Mouse (Mus musculus): ENCODE measurements at regions not wholly inside any gene's neighbourhood (a gene's known extent, or its start where the extent isn't known, plus 50 kb on each side); places are given as distances from the start of the nearest gene placed in this dataset.
"Not testable (repeated sequence)": the region's sequence is repeated elsewhere in the genome, so short reads cannot be mapped to it uniquely, and the experiment has no call there.

DNA sequence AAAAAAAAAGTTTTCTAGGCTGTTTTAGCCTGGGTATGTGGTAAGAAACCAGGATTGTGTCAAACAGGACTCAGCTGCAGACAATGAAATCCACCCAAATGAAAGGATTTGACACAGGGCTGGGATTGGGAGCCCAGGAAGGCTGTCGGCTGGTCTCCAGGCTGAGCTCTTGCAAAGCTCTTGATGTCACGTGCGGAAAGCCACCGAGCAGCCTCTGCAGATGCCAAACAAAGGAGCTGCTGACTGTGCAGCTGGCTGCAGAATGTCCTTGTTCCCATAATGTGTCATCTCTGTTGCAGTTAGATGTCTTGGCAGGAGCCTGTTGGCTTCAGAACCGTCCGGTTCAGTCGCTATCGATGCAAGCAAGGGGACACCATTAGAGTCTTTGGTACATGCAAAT, 56.1 kb downstream of the Bbs10 start:
- DNase-seq (ENCODE audit: low read depth, low spot score) = peak; percentile 74

DNA sequence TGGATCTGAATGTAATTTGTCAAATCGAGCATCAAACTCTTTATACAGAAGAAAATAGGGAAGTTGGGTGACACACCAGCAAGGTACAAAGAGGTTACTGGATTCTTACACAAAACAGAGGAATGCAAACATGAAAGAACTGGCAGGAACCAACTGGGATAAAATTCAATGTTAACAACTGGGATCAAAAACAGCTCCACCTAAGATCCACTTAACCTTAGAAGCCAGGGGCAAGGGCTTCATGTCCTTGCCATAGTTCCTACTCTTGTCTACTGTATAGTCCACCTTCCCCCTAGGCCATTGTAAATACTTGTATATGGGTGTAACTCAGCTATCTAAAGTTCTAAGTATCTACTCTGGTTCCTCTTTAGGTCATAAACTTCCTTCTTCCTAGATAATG, 59.9 kb downstream of the Bbs10 start:
- not testable (repeated sequence) for DNase-seq (ENCODE audit: low read depth, low spot score)

DNA sequence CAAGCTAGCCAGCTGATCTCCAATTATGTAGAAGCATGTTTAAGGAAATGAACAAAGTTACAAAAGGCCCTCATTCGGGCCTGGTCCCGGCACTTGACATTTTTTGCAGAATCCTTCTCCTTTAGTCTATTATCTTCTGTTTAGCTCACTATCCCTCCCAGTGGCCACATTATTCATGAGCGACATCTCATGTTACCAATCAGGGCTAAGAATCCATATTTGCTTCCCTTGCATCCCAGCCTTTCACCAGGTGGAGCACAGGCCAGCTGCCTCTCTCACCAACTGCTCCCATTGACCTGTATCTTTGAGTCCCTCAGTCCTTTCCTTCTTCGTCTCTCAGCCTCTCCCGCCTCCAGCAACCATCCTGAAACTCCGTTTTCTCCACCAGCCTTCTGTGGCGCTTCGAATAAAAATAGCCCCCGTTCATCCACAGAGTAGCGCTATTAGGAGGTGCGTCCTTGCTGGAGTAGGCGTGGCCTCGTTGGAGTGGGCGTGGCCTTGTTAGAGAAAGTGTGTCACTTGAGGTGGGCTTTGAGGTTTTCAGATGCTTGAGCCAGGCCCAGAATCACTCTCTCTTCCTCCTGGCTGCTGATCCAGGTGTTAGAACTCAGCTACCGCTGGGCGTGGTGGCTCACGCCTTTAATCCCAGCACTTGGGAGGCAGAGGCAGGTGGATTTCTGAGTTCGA, 63.4 kb downstream of the Bbs10 start:
- no peak for DNase-seq (ENCODE audit: low read depth, low spot score)

DNA sequence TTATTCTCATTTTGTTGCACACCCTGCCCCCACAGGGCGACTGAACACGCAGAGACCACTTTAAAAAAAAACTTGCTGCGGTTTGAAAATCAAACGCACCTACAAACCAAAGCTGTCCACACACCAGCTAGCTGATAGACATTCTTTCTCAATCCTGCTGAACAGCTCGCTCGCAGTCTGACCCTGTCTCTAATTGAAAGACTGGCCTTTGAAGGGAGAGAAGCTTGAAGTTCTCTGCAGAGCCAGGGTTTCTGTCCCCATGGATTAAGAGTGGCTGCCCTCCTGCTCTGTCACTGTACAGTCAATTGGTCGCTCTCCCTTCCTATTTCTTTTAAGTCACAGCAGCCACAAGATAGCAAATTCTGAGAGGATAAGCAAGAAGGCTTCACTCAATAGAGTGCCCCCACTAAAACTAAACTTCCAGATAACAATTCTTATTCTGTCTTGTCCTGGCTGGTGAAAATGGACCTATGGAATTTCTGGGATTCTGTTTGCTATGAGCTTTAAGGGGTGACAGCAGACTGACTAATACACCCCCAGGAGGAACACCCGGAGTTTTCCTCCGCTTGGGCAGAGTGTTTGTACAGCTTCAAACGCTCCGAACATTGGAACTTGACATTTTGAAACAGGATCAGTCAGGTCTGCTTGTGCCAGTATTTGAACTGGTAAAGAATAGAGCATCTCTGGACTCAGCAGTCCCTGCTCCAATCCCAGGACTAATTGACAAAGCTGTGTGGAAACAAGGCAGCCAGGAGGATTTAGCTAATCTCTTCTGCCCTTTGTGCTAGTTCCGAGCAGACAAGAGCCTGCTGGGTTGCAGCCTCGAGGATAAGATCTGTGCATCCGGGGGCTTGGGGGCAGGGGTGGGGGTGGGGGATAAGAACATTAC, 65.5 kb downstream of the Bbs10 start:
- DNase-seq (ENCODE audit: low read depth, low spot score) = no peak

DNA sequence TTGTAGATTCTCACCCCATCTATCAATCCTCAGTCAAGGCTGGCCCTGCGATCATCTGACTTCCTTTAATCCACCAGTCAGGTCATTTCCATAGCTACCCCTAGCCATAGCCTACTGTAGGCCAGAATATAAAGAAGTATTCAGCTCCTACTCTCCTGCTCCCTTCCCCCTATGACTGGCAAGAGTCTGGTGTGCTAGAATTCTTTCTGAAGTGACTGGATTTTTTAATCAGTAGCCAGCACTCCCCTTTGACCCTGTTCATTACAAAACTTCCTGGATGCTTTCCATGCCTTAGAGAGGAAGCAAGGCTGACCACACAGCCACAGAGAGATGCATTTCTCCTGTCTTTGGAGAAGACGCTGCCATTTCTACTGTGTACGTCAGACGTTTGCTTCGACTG, 66.5 kb downstream of the Bbs10 start:
- DNase-seq (ENCODE audit: low read depth, low spot score) = no peak

DNA sequence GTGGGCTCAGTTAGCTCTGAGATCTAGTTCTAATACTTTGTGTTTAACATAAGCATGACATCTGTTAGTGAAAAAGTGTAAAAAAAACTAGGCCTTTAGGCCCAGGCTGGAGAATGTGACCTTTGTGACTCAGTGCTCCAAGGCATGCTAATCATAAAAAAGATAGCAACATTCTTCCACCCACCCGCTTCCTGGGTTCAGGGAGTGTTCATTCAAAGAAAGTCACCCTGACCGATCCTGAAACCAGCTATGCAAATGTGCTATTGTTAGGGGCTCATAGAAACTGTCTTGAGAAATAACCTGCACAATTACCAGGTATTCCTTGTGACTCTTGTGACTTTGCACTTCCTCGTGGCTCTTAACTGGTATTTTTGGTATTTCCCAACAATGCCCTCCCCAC, 70.6 kb downstream of the Bbs10 start:
- not testable (repeated sequence) for DNase-seq (ENCODE audit: low read depth, low spot score)

DNA sequence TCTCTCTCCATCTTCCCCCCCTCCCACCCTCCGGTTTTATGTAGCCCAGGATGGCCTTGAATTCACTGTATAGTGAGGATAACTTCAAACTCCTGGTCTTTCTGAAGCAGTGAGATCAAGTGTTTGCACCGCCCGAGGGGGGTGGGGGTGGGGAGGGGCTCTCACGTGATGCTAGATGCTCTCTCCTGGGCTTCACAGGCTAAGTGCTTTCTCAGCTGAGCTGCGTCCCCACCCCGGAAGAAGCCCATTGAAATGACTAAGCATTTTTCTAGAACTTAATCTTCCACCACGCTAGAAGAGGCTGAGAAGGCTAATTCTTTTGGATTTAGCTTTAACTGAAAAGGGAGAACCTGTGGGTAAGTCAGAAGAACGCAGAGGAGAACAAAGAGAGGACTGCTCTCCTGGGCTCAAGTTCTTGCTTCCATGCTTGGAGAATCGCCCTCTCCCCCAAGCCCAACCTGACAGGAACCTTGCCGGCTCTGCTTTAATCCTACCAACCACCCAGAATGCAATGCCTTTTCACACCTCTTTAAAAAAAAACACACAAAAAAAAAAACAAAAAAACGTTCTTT, 79.7 kb downstream of the Bbs10 start:
- no peak for DNase-seq (ENCODE audit: low read depth, low spot score)

DNA sequence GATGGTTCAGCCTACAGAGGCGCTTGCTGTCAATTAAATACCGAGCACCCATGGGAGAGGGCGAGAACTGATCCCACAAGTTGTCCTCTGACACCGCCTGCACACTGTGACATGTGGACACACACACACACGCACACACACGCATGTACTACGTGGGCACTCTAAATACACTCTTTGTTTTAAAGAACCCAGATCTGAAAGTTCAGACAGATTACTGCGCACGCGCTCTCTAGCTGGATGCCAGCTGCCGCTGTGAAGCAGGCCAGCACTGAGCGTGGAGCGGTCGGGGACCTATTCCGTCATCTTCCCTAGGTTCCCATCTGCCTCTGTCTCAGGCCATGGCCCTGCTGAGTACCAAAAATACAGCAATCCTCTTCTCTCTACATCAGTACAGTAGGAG, 83.2 kb downstream of the Bbs10 start:
- peak; percentile 86 for DNase-seq (ENCODE audit: low read depth, low spot score)

DNA sequence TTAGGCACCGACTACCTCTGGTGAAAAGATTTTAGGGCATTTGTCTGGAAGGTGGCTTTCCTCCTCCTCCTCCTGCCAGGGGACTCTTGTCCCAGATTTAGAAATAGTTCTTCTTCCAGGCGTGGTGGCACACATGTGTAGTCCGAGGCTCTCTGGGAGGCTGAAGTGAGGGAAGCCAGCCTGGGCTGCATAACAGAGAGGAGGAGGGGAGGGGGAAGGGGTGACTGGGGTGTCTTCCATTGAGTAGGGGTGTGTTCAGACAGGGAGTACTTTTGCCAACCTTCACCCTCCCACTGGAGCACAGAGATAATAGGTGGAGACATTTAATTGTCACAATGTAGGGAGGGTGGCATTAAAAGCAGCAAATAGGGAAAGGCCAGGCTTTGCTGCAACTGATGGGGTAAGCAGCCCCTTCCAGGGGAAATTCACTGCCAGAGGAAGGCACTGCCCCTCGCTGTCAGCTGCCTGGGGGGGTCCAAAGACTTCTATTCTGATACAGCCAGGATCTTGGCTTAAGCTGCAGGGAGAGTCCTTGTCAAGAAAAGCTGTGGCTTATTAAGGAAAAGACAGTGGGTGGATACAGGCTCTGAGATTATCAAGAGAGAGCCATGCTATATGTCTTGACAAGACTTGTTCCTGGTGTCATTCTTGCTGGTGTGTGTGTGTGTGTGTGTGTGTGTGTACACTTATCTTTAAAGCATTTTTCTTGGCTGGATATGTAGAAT, 83.9 kb downstream of the Bbs10 start:
- DNase-seq (ENCODE audit: low read depth, low spot score) = peak; percentile 69

DNA sequence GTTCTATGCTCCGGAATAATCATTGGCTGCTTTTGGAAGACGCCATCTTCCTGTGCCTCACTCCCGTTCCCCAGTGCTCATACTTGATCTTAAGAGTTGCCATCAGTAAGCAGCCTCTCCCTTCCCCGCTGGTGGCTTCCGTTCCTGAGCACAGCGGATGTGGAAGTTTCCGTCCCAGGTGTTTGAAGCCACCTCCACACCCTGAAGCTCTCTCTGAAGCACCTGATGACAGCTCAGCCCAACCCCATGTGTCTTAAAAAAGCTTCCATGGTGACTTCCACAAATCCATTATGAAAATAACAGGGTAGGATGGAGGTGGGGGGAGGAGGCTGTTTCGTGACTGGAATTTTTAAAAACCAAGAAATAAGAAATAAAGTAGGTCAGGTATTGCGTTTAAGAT, 87.1 kb downstream of the Bbs10 start:
- DNase-seq (ENCODE audit: low read depth, low spot score) = peak; percentile 82

DNA sequence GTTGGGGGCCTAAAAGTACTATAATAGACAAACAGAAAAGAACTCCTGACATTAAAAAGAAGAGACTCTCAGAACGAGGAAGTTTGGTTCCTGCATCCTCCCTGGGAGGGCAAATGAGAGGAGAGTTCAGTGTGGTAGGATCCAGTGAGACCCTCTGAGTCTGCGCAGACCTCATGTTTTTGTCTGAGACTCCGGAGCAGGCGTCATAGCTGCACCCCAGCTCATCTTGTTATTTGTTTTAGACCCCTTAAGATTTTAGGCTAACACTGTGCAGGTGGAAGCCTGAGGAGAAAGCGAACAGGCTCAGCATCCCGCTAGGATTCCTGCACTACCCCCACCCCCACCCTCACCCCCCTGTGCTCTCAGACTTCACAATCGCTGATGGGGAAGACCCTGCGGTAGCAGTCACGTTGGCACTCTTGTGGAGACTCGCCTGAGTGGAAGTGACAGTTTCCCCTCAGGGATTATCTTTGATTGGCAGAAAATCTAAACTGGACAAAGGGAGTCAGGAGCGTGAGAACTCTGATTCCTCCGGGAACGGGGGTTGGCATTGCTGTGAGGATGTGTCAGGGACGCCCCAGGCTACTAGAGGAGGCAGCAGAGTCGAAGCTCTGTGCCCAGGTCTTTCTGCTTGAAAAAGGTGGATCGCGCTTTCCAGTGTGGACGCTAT, 85.0 kb upstream of the Nap1l1 start:
- no peak for DNase-seq (ENCODE audit: low read depth, low spot score)

DNA sequence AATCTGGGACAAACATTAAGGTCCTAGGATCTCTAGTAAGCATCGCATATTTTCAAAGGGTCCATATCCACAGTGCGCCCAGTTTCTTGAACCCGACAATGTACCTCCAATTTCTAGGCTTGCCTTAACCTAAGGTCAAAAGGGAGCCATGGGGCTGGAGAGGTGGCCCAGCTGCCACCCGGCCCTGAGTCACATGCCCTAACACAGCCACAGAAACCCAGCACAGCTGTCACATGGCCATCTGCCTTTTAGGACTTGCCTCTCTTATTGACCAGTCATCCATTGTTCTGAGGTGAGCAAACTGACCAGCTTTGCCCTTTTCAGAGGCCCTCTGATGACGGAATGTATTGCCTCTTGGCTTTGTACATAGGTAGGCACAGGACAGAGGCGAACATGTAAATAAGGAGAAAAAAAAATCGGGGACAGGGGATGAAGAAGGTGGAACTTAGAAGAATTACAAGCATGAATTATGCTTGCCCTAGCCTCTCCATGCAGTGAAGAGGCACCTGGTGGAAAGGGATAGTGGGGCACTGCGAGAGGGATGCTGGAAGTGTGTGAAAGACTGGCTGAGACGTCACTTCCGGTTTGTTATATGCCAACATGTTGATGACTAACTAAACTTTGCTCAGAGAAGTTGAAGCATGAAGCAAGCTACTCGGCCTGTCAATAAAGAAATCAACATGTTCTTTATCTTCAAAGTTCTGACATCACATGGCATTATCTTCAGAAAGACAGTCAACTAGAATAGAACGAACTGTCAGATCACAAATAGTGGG, 84.3 kb upstream of the Nap1l1 start:
- DNase-seq (ENCODE audit: low read depth, low spot score) = no peak

DNA sequence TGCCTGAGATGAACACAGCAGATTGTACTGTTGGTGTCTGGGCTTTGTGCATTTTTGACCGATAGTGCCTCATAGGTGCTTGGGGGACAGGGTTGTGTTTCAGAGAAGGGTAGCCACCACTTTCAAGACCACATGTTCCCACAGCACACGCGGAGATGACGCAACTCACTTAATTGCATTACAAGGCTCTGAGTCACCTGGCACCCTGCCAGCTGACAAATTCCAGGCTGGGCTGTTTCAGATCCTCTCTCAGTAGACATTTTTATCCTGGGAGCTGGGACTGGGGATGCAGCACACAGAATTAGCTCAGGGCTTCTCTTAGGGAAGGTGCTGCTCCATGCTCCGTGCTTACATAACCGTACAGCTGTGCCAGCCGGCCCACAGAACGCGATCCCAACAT, 83.1 kb upstream of the Nap1l1 start:
- DNase-seq (ENCODE audit: low read depth, low spot score) = peak; percentile 94

DNA sequence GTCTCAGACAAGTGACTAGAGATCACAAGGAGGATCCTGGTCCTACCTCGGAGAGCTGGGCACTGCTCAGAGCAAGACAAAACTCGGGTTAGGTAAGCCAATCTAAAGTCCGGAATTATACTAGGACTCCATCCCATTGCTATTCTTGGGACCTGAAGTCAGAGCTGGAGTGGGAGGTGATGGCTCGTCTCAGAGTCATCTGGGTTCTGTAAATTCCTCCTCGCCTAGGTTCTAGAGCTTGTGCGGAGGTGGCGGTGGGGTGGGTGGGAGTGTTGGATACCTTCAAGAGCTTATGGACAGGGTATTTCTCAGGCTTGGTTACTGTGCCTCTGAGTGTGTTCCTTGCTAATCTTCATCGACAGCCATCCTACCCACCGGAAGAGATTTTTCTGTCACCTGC, 78.6 kb upstream of the Nap1l1 start:
- DNase-seq (ENCODE audit: low read depth, low spot score) = peak; percentile 86

DNA sequence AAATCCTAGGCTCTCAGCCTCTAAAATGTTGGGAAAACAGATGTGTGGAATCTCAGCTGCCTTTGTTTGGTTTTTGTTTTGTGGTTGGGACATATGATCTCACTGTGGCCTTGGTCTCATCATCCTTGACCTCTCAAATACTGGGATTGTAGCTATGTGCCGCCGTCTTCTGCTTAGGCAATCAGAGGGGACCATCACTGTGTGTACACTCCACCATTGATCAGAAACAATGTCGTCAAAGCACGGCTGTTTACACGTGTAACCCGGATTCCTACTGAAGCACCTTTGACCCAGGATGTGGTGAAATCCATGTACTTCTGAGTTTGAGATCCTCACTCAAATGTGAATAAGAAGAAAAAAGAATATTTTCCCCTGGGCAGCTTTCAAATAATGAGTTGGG, 68.0 kb upstream of the Nap1l1 start:
- no peak for DNase-seq (ENCODE audit: low read depth, low spot score)

DNA sequence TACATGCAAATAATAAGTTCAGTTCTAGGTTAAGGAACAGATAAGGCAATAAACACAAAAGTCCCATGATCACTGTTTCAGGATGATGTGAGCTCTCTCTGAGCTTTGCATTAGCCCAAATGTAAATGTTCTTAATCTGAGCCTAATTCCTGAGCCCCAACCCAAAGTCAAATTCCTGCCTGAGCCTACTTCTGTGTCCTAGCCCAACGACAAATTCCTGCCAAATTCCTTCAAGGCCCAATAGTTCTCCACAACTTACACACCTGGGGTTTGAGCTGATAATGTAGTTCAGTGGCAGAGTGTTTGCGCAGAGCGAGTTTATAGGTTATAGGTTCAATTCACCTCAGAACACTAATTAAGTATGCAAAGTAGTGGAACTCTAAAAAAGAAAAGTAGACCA, 64.1 kb upstream of the Nap1l1 start:
- no peak for DNase-seq (ENCODE audit: low read depth, low spot score)

DNA sequence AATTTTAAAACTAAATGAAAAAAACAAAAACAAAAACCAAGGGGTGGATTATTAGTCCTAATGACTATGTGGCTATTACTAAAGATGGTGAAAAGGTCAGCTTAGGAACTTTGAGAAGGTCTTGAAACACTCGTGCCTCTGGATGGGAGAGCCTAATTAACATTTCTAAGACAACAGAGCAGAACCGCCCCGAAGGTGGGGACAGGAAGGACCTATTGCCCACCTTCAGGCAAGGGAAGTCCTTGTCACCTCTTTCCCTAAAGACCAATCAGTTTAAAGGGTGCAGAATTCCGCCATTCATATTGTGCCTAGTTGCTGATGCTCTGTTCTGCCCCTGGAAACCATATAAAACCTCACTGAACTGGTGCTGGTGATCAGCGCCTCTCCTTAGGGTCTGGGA, 63.5 kb upstream of the Nap1l1 start:
- no peak for DNase-seq (ENCODE audit: low read depth, low spot score)

DNA sequence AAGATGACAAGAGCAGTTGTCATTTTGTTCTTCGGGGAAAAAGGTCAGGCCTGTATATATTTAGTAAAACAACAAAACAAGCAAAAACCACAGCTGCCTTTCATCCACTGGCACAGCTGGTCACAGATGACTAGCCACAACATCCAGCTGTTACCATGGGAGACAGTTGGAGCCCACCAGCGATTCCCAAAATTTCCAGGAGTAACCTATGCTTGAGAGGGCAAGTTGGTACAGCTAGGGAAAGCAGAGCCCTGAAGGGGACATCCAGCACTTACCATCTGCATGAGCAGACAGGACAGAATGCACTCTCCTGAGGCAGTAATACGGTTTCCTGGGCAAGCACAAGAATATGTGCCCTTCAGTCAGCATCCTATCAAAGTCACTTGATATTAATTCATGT, 62.9 kb upstream of the Nap1l1 start:
- no peak for DNase-seq (ENCODE audit: low read depth, low spot score)

DNA sequence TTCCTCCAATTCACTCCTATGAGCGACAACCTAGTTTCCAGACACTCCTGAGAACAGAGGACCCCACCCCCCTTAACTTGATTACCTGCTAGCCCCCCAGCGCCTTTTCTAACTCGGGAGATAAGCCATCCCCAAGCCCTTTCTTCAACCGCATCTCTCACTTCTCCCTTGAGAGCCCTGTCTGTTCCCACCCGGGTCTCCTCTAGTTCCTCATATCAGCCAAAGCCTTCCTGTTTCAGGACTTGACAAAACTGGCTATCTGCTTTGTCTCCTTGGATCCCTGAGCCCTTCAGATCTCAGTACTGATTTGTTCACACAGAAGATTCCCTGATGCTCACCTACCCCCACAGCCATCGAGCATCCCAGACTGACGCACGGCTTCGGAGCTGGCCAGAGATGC, 61.5 kb upstream of the Nap1l1 start:
- no peak for DNase-seq (ENCODE audit: low read depth, low spot score)

DNA sequence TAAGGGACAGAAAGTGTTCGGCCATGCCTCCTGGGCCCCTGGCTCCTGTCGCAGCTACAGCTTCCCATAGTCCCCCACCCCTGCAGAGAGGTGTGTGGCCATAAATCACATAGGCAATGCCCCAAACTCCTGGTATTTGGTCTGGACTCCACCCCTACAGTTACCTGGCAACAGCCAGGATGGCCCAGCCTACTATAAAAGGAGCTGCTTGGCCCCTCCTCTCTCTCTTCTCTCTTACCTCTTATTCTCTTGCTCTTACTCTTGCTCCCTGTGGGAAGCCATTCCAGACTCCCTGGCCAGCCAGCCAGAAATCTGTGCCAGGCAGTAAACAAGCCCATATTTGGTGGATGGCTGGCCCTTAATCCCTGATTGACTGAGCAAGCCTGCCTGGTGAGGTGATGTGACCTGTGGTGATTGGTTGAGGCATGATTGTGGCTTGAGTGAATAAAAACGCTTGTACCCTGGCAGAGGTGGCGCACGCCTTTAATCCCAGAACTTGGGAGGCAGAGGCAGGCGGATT, 56.4 kb upstream of the Nap1l1 start:
- no peak for DNase-seq (ENCODE audit: low read depth, low spot score)
